Mouse (Mus musculus): Measurements from ENCODE around the gene Fam221a.

GRCm38 (mm10) chr6:49437306-49437705 lies 69.8 kb downstream of the Fam221a start:
- TF ChIP-seq CTCF (IDR thresholded peaks at IDR 0.05; ENCODE audit: borderline replicate concordance, insufficient read depth, low read depth, low read length), result no peak
- no peak for TF ChIP-seq POLR2A (IDR thresholded peaks at IDR 0.05; ENCODE audit: borderline replicate concordance, insufficient read depth, low read length)

Data from cerebellum, adult 2 months (tissue).